Mouse (Mus musculus): ENCODE measurements around the gene Abcg2. TPM values are rescaled to one million over a fixed set of nuclear protein-coding genes. Genes with fewer than 3 reads are reported as not detected.

Gene Abcg2
- polyA plus RNA-seq, 1 experiment from 2014 or later = 34.3 TPM

- Histone ChIP-seq H3K9ac (no peak overlapping the region), H3K4me1 (no peaks in the 10 kb centered on the region), H3K9me3 (no peaks in the 10 kb centered on the region), H3K4me2 (no peak overlapping the region), H3K36me3 (replicated peaks) (no peaks in the 10 kb centered on the region), H3K27me3 (no peaks in the 10 kb centered on the region), H3K27ac (no peak overlapping the region), H3K4me3 (replicated peaks) (no peak overlapping the region)
- ATAC-seq (ENCODE audit: low FRiP score) = no peak
- 78% methylated on average over 1 of the region's 1 CpGs for whole genome bisulfite sequencing
Observed at GRCm38 (mm10) chr6:58694765-58695164, 110.4 kb downstream of the Abcg2 start.

GRCm38 (mm10) chr6:58710369-58710768 lies 126.0 kb downstream of the Abcg2 start:
- no peak overlapping the region for H3K4me2 ChIP-seq
- no peaks in the 10 kb centered on the region for H3K4me1 ChIP-seq
- H3K4me3 ChIP-seq (replicated peaks) = no peak overlapping the region
- H3K9me3 ChIP-seq = no peaks in the 10 kb centered on the region
- no peak for ATAC-seq (ENCODE audit: low FRiP score)
- no peak overlapping the region for H3K27ac ChIP-seq
- no peak overlapping the region for H3K9ac ChIP-seq
- H3K27me3 ChIP-seq = no peaks in the 10 kb centered on the region
- H3K36me3 ChIP-seq (replicated peaks) = no peaks in the 10 kb centered on the region
- WGBS = 76% methylated on average over 1 of the region's 1 CpGs

DNA sequence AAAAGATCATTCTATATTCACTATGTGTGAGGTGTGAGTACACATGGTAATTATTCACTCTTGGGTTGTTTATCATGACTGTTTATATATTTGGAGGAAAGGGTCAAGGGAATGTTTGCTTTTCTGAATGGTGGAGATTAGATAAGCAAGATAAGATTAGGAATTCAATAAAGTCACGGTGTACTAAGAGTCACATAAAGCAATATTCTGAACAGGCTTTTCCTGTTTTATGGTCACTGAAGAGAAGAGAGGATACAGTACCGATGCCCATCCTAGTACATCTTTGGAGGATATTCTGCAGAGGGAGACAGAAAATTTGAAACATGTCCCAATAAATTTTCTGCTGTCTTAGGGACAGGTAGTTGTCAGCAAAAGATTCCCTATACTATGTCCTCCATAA lies 127.6 kb downstream of the Abcg2 start:
- Histone ChIP-seq H3K27me3 (no peaks in the 10 kb centered on the region), H3K4me2 (no peak overlapping the region), H3K9ac (no peak overlapping the region), H3K36me3 (replicated peaks) (no peaks in the 10 kb centered on the region), H3K4me1 (no peaks in the 10 kb centered on the region), H3K4me3 (replicated peaks) (no peak overlapping the region), H3K27ac (no peak overlapping the region), H3K9me3 (no peaks in the 10 kb centered on the region)
- WGBS = 91% methylated on average over 2 of the region's 2 CpGs
- ATAC-seq (ENCODE audit: low FRiP score) = no peak

- Histone ChIP-seq H3K9me3 (no peaks in the 10 kb centered on the region), H3K4me2 (no peak overlapping the region), H3K27me3 (no peaks in the 10 kb centered on the region), H3K36me3 (replicated peaks) (no peaks in the 10 kb centered on the region), H3K27ac (no peak overlapping the region), H3K4me1 (no peaks in the 10 kb centered on the region), H3K9ac (no peak overlapping the region), H3K4me3 (replicated peaks) (no peak overlapping the region)
- ATAC-seq (ENCODE audit: low FRiP score) = no peak
- WGBS = 88% methylated on average over 2 of the region's 2 CpGs
Observed at GRCm38 (mm10) chr6:58733851-58734250, 149.5 kb downstream of the Abcg2 start.

GRCm38 (mm10) chr6:58735090-58735489 lies 150.8 kb downstream of the Abcg2 start:
- H3K27ac ChIP-seq = no peak overlapping the region
- H3K36me3 ChIP-seq (replicated peaks) = no peaks in the 10 kb centered on the region
- H3K27me3 ChIP-seq = no peaks in the 10 kb centered on the region
- no peaks in the 10 kb centered on the region for H3K9me3 ChIP-seq
- H3K4me1 ChIP-seq = no peaks in the 10 kb centered on the region
- ATAC-seq (ENCODE audit: low FRiP score) = no peak
- H3K9ac ChIP-seq = no peak overlapping the region
- H3K4me3 ChIP-seq (replicated peaks) = no peak overlapping the region
- no peak overlapping the region for H3K4me2 ChIP-seq
- WGBS = 94% methylated on average over 1 of the region's 1 CpGs

Other genes starting within 250 kb of the Abcg2 start
- gene Vmn1r30, start 141.1 kb upstream of the Abcg2 start, polyA plus RNA-seq (2016; fragmentation: Nextera tagmentation; extraction: Ambion mirVana) = not detected in 2 replicates
- gene Vmn1r31, start 109.2 kb upstream of the Abcg2 start, polyA plus RNA-seq (2016; fragmentation: Nextera tagmentation; extraction: Ambion mirVana) = not detected in 2 replicates
- gene Herc3, start 246.9 kb downstream of the Abcg2 start, polyA plus RNA-seq (2016; fragmentation: Nextera tagmentation; extraction: Ambion mirVana) = 15.8 and 15.9 TPM in 2 replicates

Data from forebrain, embryonic 12.5 days (tissue).